Mouse (Mus musculus) lung, adult 2 months (tissue): ENCODE data around the gene Ghrhr.

ENCODE experiments used
- CTCF ChIP-seq: fragments of 200-500 bp; IDR thresholded peaks from 2 replicates; pipeline ENCODE4 v1.5.1; 2011; ENCODE audit warnings: mild to moderate bottlenecking, low read length, control low read depth; ENCODE audit not compliant: insufficient read depth
- POLR2A ChIP-seq: fragments of 200-500 bp; IDR thresholded peaks from 2 replicates; pipeline ENCODE4 v1.6.1; 2011; ENCODE audit warnings: low read depth, mild to moderate bottlenecking, control low read depth, low read length, borderline replicate concordance; ENCODE audit errors: extremely low read depth

DNA sequence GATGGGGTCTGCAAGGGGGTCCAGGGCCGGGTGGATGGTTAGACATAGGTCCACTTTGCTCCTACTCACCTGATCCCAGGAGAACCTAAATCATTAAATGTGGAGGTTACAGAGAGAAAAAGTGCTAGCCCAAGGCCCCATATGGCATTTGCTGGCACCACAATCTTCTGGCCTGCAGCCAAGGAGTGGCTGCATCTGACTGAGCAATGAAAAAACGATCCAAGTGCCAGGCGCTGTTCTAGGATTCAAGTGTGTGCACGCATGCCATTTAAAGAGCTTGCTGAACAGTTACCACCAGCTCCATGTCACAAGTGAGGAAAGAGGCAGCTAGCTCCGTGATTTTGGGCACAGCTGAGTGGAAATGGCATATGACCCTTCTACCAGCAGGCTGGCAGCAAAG lies 23.8 kb downstream of the Ghrhr start:
- TF ChIP-seq CTCF (no peak), POLR2A (no peak)
